Mouse (Mus musculus) small intestine, adult 2 months (tissue): ENCODE measurements around the gene Rasgef1b.

Source experiments
- CTCF ChIP-seq: fragments of 200-500 bp; IDR thresholded peaks from 2 replicates; pipeline ENCODE4 v1.5.1; 2012; ENCODE audit warnings: low read depth, mild to moderate bottlenecking, control low read depth, inconsistent platforms, low read length, moderate library complexity, mixed read lengths; ENCODE audit not compliant: insufficient replicate concordance, insufficient read length; ENCODE audit errors: extremely low read depth
- POLR2A ChIP-seq: fragments of 200-500 bp; IDR thresholded peaks from 2 replicates; pipeline ENCODE4 v1.6.1; 2012; ENCODE audit warnings: low read depth, mild to moderate bottlenecking, control low read depth, inconsistent platforms, low read length, moderate library complexity

GRCm38 (mm10) chr5:99380166-99380565 lies 348.7 kb downstream of the Rasgef1b start:
- no peak for TF ChIP-seq CTCF
- peak; percentile 43; the same call in 1 of the 2 replicates for TF ChIP-seq POLR2A
